Mouse (Mus musculus): ENCODE results near the gene Pcdh9.
A peak's percentile ranks its signal among the peaks of the same experiment; 100 is the strongest.

The Pcdh9 gene

GRCm38 (mm10) chr14:93381163-93381562 lies 509.3 kb downstream of the Pcdh9 start:
- DNase-seq (ENCODE audit: low spot score in 2 of 2): no peak

GRCm38 (mm10) chr14:93380757-93381156 lies 509.7 kb downstream of the Pcdh9 start:
- DNase-seq (ENCODE audit: low spot score in 2 of 2): no peak

- no peak for DNase-seq (ENCODE audit: low spot score in 2 of 2)
Observed at GRCm38 (mm10) chr14:93376159-93376558, 514.3 kb downstream of the Pcdh9 start.

DNA sequence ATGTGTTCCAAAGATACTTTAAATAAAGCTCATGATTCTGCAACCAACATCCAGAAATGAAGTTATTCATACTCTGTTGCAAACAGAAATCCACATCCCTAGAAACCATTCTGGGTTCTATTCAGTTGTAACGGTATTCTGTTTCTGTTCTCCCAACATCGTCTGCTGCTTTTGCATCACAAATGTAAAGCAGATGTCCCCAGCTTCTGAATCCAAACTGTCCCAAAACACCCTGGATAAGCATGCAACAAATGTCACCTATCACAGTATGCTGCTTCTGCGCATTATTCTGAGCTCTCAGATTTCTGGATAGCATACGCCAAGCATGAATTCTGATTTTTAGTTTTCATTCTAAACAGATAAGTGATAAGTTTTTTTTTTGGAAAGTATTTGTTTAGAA lies 516.3 kb downstream of the Pcdh9 start:
- no peak for DNase-seq (ENCODE audit: low spot score in 2 of 2)

DNA sequence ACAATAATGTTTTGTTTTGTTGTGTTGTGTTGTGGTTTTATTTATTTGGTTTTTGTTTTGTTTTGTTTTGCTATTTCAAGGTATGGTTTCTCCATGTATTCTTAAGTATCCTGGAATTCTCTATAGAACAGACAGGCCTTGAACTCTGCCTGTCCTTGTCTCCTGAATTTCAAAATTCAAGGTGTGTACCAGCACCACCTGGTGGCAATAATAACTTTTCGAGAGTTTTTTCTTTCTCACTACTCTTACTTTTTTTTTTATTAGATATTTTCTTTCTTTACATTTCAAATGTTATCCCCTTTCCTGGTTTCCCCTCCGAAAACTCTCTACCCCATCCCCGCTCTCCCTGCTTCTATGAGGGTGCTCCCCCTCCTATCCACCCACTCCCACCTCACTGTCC lies 536.3 kb downstream of the Pcdh9 start:
- no peak for DNase-seq (ENCODE audit: low spot score in 2 of 2)

GRCm38 (mm10) chr14:93350906-93351305 lies 539.6 kb downstream of the Pcdh9 start:
- DNase-seq (ENCODE audit: low spot score in 2 of 2): no peak

GRCm38 (mm10) chr14:93349166-93349565 lies 541.3 kb downstream of the Pcdh9 start:
- DNase-seq (ENCODE audit: low spot score in 2 of 2): no peak

DNA sequence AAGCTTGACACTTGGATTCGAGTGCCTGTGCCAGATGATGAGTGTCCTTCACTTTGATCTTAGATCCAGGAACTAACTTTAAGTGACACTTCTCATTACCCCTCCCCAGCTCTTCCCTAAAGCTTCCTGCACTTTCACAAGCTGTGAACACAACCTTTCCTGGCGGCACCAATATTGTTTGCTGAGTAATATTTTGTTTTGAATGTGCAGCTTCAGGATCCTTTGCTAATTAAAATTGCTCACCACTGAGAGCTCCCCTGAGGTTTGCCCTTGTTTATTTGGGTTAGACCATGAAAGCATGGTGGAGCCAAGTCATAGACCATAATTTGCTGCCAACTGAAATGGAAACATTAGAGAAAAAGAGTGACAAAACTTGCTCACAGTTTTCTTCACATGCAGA lies 543.4 kb downstream of the Pcdh9 start:
- no peak for DNase-seq (ENCODE audit: low spot score in 2 of 2)

- DNase-seq (ENCODE audit: low spot score in 2 of 2): no peak
Observed at GRCm38 (mm10) chr14:93342781-93343180, 547.7 kb downstream of the Pcdh9 start.

- DNase-seq (ENCODE audit: low spot score in 2 of 2): no peak
Observed at GRCm38 (mm10) chr14:93341390-93341789, 549.1 kb downstream of the Pcdh9 start.

DNA sequence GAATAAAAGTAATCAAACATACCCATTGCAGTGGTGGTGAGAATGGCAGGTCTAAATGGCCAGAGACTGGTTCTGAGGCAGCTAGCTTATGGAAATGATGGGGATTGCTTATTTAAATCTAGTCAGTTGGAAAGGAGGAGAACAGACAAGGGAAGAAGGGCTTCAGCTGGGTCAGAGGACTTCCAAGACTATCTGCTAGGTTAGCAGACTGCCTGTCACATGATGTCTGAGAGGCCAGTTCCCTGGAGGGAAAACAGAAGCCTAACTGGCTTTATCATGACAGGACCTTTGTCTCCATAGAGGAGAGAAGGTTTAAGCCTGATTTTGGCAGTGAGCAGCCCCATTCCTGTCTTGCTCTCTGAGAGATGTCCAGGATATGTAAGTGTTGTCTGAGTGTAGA lies 561.2 kb downstream of the Pcdh9 start:
- no peak for DNase-seq (ENCODE audit: low spot score in 2 of 2)

DNA sequence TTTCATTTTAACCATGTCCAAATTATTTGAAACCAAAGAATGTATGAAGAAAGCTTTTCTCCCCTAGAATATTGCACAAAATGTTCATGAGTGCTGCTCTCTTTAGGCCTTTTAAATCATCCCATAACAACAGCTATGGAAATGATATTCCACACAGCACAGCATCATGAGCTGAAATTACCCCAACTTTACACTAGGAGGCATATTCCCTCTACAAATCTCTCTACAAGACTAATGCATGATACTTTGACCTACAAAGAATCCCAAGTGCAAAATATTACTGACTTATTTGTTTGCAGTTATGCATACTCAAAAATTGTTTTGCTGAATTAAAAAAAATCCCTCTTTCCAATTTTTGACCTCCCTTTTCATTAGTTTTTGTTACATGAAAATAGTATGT lies 573.1 kb downstream of the Pcdh9 start:
- DNase-seq (ENCODE audit: low spot score in 2 of 2): no peak

- no peak for DNase-seq (ENCODE audit: low spot score in 2 of 2)
Observed at GRCm38 (mm10) chr14:93288361-93288760, 602.1 kb downstream of the Pcdh9 start.

DNA sequence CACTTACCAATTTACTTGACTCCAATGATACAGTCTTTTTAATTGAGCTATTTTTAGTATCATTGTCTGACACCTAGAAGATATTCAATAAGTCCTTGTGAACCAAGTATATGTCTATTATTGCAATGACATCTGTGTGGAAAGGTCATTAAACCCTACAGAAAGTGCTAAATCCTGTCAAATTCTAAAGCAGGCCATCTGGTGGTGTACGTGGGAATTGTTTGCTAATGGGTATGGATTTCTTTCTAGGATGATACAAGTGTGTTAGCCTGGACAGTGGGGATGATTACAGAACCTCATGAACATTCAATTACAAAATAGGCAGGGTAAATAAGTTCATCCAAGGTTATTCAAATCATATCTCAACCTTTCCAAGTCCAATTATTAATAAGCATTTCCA lies 602.8 kb downstream of the Pcdh9 start:
- DNase-seq (ENCODE audit: low spot score in 2 of 2): no peak

- no peak for DNase-seq (ENCODE audit: low spot score in 2 of 2)
Observed at GRCm38 (mm10) chr14:93285136-93285535, 605.3 kb downstream of the Pcdh9 start.

GRCm38 (mm10) chr14:93284009-93284408 lies 606.5 kb downstream of the Pcdh9 start:
- DNase-seq (ENCODE audit: low spot score in 2 of 2): no peak

- DNase-seq (ENCODE audit: low spot score in 2 of 2): no peak
Observed at GRCm38 (mm10) chr14:93275661-93276060, 614.8 kb downstream of the Pcdh9 start.

GRCm38 (mm10) chr14:93274767-93275166 lies 615.7 kb downstream of the Pcdh9 start:
- DNase-seq (ENCODE audit: low spot score in 2 of 2): no peak

GRCm38 (mm10) chr14:93253411-93253810 lies 637.1 kb downstream of the Pcdh9 start:
- DNase-seq (ENCODE audit: low spot score in 2 of 2): no peak

DNA sequence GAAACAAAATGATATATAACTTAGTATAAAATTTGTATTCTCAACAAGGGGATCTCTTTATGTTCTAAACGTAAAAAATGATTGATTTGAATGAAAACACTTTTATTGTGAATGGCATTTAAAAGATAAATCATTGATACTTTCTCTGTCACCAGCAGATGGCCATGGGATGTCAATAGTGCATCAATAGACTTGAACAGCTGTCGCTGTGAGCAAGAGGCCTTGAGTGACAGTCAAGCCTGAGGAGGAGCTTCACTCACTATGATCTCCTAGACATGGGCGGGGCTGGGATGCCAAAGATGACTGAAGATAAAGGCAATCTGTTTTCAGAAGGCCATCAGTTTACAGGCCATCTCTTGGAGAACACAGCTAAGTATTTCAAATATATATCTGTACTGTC lies 650.2 kb downstream of the Pcdh9 start:
- DNase-seq (ENCODE audit: low spot score in 2 of 2): no peak

GRCm38 (mm10) chr14:93234333-93234732 lies 656.1 kb downstream of the Pcdh9 start:
- DNase-seq (ENCODE audit: low spot score in 2 of 2): no peak

- DNase-seq (ENCODE audit: low spot score in 2 of 2): no peak
Observed at GRCm38 (mm10) chr14:93233599-93233998, 656.9 kb downstream of the Pcdh9 start.

DNA sequence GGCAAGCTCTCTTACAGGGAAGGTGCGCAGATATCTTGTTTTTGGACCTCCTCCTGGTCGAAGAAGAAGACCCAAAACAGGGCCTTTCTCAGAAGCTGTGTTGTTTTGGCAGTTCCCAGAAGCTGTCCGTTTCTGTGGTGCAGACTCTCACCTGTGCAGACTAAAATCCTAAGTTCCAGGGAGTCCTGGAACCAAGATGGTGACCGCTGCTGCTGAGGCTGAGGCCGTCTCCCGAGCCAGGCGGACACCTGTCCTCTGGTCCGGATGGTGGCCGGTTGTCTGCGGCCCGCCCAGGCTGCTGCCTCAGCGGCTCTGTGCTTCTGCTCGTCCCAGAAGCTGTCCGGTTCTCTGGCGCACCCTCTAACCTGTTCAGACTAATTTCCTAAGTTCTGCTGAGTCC lies 675.6 kb downstream of the Pcdh9 start:
- DNase-seq (ENCODE audit: low spot score in 2 of 2): peak; percentile 81 to 98

- DNase-seq (ENCODE audit: low spot score in 2 of 2): no peak
Observed at GRCm38 (mm10) chr14:93199791-93200190, 690.7 kb downstream of the Pcdh9 start.
